Mouse (Mus musculus): ENCODE data around the gene Abhd14b. TPM values are rescaled to one million over a fixed set of nuclear protein-coding genes. Genes with fewer than 3 reads are reported as not detected.
A peak's percentile ranks its signal among the peaks of the same experiment; 100 is the strongest.

The Abhd14b gene
- total RNA-seq, 1 experiment = 1.9 TPM

- Histone ChIP-seq H3K9me3 (ENCODE audit: control insufficient read depth, insufficient read depth, low read depth, low read length) (no peaks in the 10 kb centered on the region), H3K4me1 (ENCODE audit: control insufficient read depth in 2 of 2, insufficient read depth in 2 of 2, low read length in 2 of 2, poor library complexity in 1 of 2) (peaks cover 7 to 26% of the 10 kb centered on the region in 2 experiments; a peak in 3 of 4 replicates), H3K9ac (ENCODE audit: insufficient read depth, low read depth, low read length, poor library complexity, severe bottlenecking) (no peak overlapping the region), H3K27ac (ENCODE audit: insufficient read depth, low read depth, low read length, poor library complexity, severe bottlenecking) (no peak overlapping the region), H3K36me3 (ENCODE audit: control insufficient read depth, insufficient read depth, low read length, poor library complexity, severe bottlenecking) (no peaks in the 10 kb centered on the region), H3K4me3 (ENCODE audit: insufficient read depth in 1 of 2, low read depth in 1 of 2, low read length in 2 of 2, poor library complexity in 1 of 2, severe bottlenecking in 1 of 2) (no peak overlapping the region)
- no peak for DNase-seq (ENCODE audit: low read depth, low spot score)
- TF ChIP-seq ZNF384 (IDR thresholded peaks at IDR 0.05; ENCODE audit: low read depth, low read length) (no peak), MAFK (IDR thresholded peaks at IDR 0.05; ENCODE audit: insufficient read depth, low read depth, low read length) (no peak), HCFC1 (IDR thresholded peaks at IDR 0.05; ENCODE audit: borderline replicate concordance, insufficient read depth, low read length) (no peak), CHD2 (IDR thresholded peaks at IDR 0.05; ENCODE audit: low read depth, low read length) (no peak), ZC3H11A (IDR thresholded peaks at IDR 0.05; ENCODE audit: borderline replicate concordance, low read depth, low read length) (no peak)
- in situ Hi-C loops (cut with MboI; ENCODE audit: low sequenced_read_pairs in 2 of 2, unreplicated experiment in 2 of 2) = no loop called here
These were observed 2.7 kb downstream of the Abhd14b start for GRCm38 (mm10) chr9:106449947-106450346.

DNA sequence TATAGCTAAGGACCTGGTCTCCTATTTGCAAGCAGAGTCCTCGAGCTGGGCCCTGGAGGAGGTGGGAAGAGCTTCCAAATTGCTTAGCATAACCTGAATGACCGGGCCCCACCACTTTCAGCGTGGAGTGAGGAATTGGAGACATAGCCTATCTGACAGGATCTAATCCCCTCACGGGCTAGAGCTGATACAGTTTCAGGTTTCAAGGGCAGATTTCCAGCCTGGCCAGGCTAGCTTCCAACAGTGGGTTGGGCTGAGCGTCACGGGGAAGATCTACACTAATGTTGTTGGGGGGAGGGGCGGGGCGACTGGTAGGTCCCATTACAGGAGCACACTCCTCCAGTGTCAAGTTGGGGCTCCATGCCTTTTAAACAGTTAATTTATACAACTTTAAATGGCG is 3.4 kb downstream of the Abhd14b start:
- no peak overlapping the region for H3K27ac ChIP-seq (ENCODE audit: insufficient read depth, low read depth, low read length, poor library complexity, severe bottlenecking)
- in situ Hi-C loops (cut with MboI; ENCODE audit: low sequenced_read_pairs in 2 of 2, unreplicated experiment in 2 of 2) = no loop called here
- peaks cover 7 to 26% of the 10 kb centered on the region in 2 experiments; a peak in 3 of 4 replicates for H3K4me1 ChIP-seq (ENCODE audit: control insufficient read depth in 2 of 2, insufficient read depth in 2 of 2, low read length in 2 of 2, poor library complexity in 1 of 2)
- H3K9me3 ChIP-seq (ENCODE audit: control insufficient read depth, insufficient read depth, low read depth, low read length) = no peaks in the 10 kb centered on the region
- no peak for DNase-seq (ENCODE audit: low read depth, low spot score)
- no peak overlapping the region for H3K9ac ChIP-seq (ENCODE audit: insufficient read depth, low read depth, low read length, poor library complexity, severe bottlenecking)
- H3K36me3 ChIP-seq (ENCODE audit: control insufficient read depth, insufficient read depth, low read length, poor library complexity, severe bottlenecking) = no peaks in the 10 kb centered on the region
- TF ChIP-seq ZC3H11A (IDR thresholded peaks at IDR 0.05; ENCODE audit: borderline replicate concordance, low read depth, low read length) = no peak
- no peak for TF ChIP-seq ZNF384 (IDR thresholded peaks at IDR 0.05; ENCODE audit: low read depth, low read length)
- no peak for TF ChIP-seq MAFK (IDR thresholded peaks at IDR 0.05; ENCODE audit: insufficient read depth, low read depth, low read length)
- TF ChIP-seq CHD2 (IDR thresholded peaks at IDR 0.05; ENCODE audit: low read depth, low read length) = no peak
- no peak for TF ChIP-seq HCFC1 (IDR thresholded peaks at IDR 0.05; ENCODE audit: borderline replicate concordance, insufficient read depth, low read length)
- H3K4me3 ChIP-seq (ENCODE audit: insufficient read depth in 1 of 2, low read depth in 1 of 2, low read length in 2 of 2, poor library complexity in 1 of 2, severe bottlenecking in 1 of 2) = no peak overlapping the region

DNA sequence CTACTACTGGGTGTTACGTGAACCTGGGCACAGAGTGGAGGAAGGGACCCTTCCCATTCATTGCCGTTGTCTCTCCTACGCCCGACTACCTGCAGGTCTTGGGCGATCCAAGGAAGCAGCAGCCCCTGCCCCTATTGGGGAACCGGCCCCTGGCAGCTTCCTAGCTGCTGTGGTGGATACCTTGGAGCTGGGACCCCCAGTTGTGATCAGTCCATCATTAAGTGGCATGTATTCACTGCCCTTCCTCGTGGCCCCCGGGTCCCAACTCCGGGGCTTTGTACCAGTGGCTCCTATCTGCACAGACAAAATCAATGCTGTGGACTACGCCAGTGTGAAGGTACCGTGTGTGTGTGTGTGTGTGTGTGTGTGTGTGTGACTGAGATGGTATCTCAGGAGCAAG is 4.0 kb downstream of the Abhd14b start:
- in situ Hi-C loops (cut with MboI; ENCODE audit: low sequenced_read_pairs in 2 of 2, unreplicated experiment in 2 of 2) = no loop called here
- Histone ChIP-seq H3K36me3 (ENCODE audit: control insufficient read depth, insufficient read depth, low read length, poor library complexity, severe bottlenecking) (no peaks in the 10 kb centered on the region), H3K9ac (ENCODE audit: insufficient read depth, low read depth, low read length, poor library complexity, severe bottlenecking) (no peak overlapping the region), H3K9me3 (ENCODE audit: control insufficient read depth, insufficient read depth, low read depth, low read length) (no peaks in the 10 kb centered on the region), H3K4me3 (ENCODE audit: insufficient read depth in 1 of 2, low read depth in 1 of 2, low read length in 2 of 2, poor library complexity in 1 of 2, severe bottlenecking in 1 of 2) (no peak overlapping the region), H3K4me1 (ENCODE audit: control insufficient read depth in 2 of 2, insufficient read depth in 2 of 2, low read length in 2 of 2, poor library complexity in 1 of 2) (peaks cover 12 to 30% of the 10 kb centered on the region in 2 experiments), H3K27ac (ENCODE audit: insufficient read depth, low read depth, low read length, poor library complexity, severe bottlenecking) (no peak overlapping the region)
- TF ChIP-seq CHD2 (IDR thresholded peaks at IDR 0.05; ENCODE audit: low read depth, low read length) = no peak
- no peak for TF ChIP-seq ZC3H11A (IDR thresholded peaks at IDR 0.05; ENCODE audit: borderline replicate concordance, low read depth, low read length)
- TF ChIP-seq HCFC1 (IDR thresholded peaks at IDR 0.05; ENCODE audit: borderline replicate concordance, insufficient read depth, low read length) = no peak
- no peak for TF ChIP-seq MAFK (IDR thresholded peaks at IDR 0.05; ENCODE audit: insufficient read depth, low read depth, low read length)
- TF ChIP-seq ZNF384 (IDR thresholded peaks at IDR 0.05; ENCODE audit: low read depth, low read length) = no peak
- DNase-seq (ENCODE audit: low read depth, low spot score) = no peak

GRCm38 (mm10) chr9:106451899-106452298 is 4.6 kb downstream of the Abhd14b start:
- Histone ChIP-seq H3K4me3 (ENCODE audit: insufficient read depth in 1 of 2, low read depth in 1 of 2, low read length in 2 of 2, poor library complexity in 1 of 2, severe bottlenecking in 1 of 2) (no peak overlapping the region), H3K9ac (ENCODE audit: insufficient read depth, low read depth, low read length, poor library complexity, severe bottlenecking) (no peak overlapping the region), H3K9me3 (ENCODE audit: control insufficient read depth, insufficient read depth, low read depth, low read length) (no peaks in the 10 kb centered on the region), H3K27ac (ENCODE audit: insufficient read depth, low read depth, low read length, poor library complexity, severe bottlenecking) (no peak overlapping the region; the same call in 1 of the 2 replicates), H3K4me1 (ENCODE audit: control insufficient read depth in 2 of 2, insufficient read depth in 2 of 2, low read length in 2 of 2, poor library complexity in 1 of 2) (peaks cover 14 to 36% of the 10 kb centered on the region in 2 experiments), H3K36me3 (ENCODE audit: control insufficient read depth, insufficient read depth, low read length, poor library complexity, severe bottlenecking) (no peaks in the 10 kb centered on the region)
- no peak for TF ChIP-seq MAFK (IDR thresholded peaks at IDR 0.05; ENCODE audit: insufficient read depth, low read depth, low read length)
- no peak for DNase-seq (ENCODE audit: low read depth, low spot score)
- in situ Hi-C loops (cut with MboI; ENCODE audit: low sequenced_read_pairs in 2 of 2, unreplicated experiment in 2 of 2) = no loop called here

DNA sequence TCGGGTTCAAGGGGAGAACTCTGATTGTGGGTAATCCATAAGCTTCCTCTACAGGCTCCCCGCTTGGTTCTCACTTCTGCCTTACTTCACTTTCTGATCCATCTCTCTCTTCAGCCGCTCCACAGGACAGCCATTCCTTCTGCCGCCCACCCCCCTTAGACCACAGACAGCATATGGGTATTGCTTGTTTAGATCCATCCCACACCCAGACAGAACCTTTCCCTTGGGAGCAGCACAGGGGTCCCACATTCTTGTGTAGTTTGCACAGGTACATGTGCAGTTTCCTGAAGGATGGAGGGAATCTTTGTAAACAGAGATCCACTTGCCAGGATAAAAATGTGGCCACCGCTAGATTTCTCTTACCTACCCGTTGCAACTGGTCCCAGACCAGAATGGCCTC is 5.1 kb downstream of the Abhd14b start:
- in situ Hi-C loops (cut with MboI; ENCODE audit: low sequenced_read_pairs in 2 of 2, unreplicated experiment in 2 of 2) = no loop called here
- peak overlapping the region; percentile 94 for H3K27ac ChIP-seq (ENCODE audit: insufficient read depth, low read depth, low read length, poor library complexity, severe bottlenecking)
- H3K4me3 ChIP-seq (ENCODE audit: insufficient read depth in 1 of 2, low read depth in 1 of 2, low read length in 2 of 2, poor library complexity in 1 of 2, severe bottlenecking in 1 of 2) = peak overlapping the region; percentile 85 to 87
- H3K9me3 ChIP-seq (ENCODE audit: control insufficient read depth, insufficient read depth, low read depth, low read length) = no peaks in the 10 kb centered on the region
- H3K4me1 ChIP-seq (ENCODE audit: control insufficient read depth in 2 of 2, insufficient read depth in 2 of 2, low read length in 2 of 2, poor library complexity in 1 of 2) = peaks cover 18 to 41% of the 10 kb centered on the region in 2 experiments
- TF ChIP-seq CHD2 (IDR thresholded peaks at IDR 0.05; ENCODE audit: low read depth, low read length) = no peak
- no peak for TF ChIP-seq HCFC1 (IDR thresholded peaks at IDR 0.05; ENCODE audit: borderline replicate concordance, insufficient read depth, low read length)
- TF ChIP-seq ZNF384 (IDR thresholded peaks at IDR 0.05; ENCODE audit: low read depth, low read length) = no peak
- TF ChIP-seq MAFK (IDR thresholded peaks at IDR 0.05; ENCODE audit: insufficient read depth, low read depth, low read length) = no peak
- no peak for TF ChIP-seq ZC3H11A (IDR thresholded peaks at IDR 0.05; ENCODE audit: borderline replicate concordance, low read depth, low read length)
- peak overlapping the region; percentile 86 for H3K9ac ChIP-seq (ENCODE audit: insufficient read depth, low read depth, low read length, poor library complexity, severe bottlenecking)
- no peaks in the 10 kb centered on the region; the same call in 1 of the 2 replicates for H3K36me3 ChIP-seq (ENCODE audit: control insufficient read depth, insufficient read depth, low read length, poor library complexity, severe bottlenecking)
- DNase-seq (ENCODE audit: low read depth, low spot score) = no peak
